Mouse (Mus musculus) E14TG2a.4 (cell line): ENCODE measurements at regions not wholly inside any gene's neighbourhood (a gene's known extent, or its start where the extent isn't known, plus 50 kb on each side); places are given as distances from the start of the nearest gene placed in this dataset.

Experiments used
- CTCF ChIP-seq: conservative IDR thresholded peaks from 2 replicates; pipeline ENCODE4 v1.5.1; 2014; ENCODE audit warnings: low read length
- NANOG ChIP-seq: IDR thresholded peaks from 2 replicates; pipeline ENCODE4 v1.6.1; 2014; ENCODE audit warnings: borderline replicate concordance, low read length, mixed read lengths

DNA sequence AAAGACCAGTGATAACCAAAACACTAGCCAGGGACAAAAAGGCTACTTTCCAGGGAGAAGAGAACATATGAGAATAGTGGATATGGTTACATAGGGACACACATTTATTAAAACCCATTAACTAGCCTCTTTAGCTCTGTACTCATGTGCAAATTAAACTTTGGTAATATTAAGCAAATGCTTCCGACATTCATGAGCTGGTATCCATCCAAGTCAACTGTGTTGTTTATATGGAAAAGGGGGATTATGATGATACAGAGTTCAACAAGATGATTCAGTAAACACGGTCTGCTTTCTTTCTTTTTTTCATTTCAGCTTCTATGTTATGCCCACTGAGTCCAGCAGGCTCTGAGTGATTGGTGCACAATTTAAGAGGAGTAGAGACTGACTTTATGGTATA is 65.2 kb upstream of the Glis3 start:
- TF ChIP-seq CTCF (no peak), NANOG (no peak)
